Mouse (Mus musculus) stomach, postnatal 0 days (tissue): ENCODE measurements around the gene Scml4.

ENCODE experiments used
- CTCF ChIP-seq: IDR thresholded peaks from 2 replicates; pipeline ENCODE4 v1.5.1; 2016; ENCODE audit warnings: antibody characterized with exemption, low read depth, mild to moderate bottlenecking, moderate library complexity
- EP300 ChIP-seq: optimal IDR thresholded peaks from 2 replicates; pipeline ENCODE3; 2016; ENCODE audit warnings: antibody characterized with exemption

DNA sequence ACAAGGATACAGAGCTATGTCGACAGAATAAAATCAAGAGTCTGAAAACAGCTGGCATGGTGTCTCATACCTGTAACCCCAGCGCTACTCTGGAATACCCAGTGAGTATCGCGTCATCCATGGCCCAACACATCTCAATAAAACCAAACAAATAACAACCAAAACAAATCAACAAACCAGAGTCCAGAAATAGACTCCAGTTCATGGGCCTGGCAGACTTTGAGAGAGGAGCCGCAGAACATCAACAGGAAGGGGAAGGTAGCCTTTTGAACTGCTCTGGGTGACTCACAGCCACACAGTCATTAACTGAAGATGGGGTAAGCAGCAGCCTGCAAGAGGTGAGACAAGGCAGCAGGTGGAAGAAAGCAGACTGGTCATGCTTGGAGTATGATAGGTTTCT lies 28.1 kb downstream of the Scml4 start:
- TF ChIP-seq CTCF, result no peak
- no peak for TF ChIP-seq EP300
